8 mouse cellular contexts compared by ENCODE assay signal in the genomic region with DNA sequence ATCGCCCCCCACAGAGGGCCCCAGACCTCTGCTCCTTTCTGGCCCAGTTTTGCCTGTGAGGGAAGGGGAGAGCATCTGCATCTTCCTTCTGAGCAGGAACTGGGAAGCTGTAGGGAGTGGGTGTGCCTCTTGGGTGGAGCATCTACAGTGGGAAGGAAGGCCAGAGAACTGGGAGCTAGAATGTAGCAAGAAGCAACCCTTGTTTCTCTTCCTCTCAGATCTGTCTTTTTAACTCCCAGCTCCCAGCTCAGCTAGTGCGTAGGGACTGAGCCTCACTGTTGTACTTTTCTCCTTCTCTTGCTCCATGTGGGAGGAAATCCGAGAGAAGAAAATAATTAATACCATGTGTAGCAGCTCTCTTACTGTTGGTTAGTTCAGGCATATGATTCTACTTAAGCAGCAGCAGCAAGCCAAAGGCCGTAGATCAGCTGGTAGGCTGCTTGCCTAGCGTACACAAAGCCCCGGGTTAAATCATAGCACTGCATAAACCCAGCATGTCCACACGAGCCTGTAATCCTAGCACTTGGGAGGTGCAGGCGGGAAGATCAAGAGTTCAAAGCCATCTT. TPM values are rescaled to one million over a fixed set of nuclear protein-coding genes. Genes with fewer than 3 reads are reported as not detected.
A peak's percentile ranks its signal among the peaks of the same experiment; 100 is the strongest.
DNase-seq lines count a peak whose midpoint lies in the region; ATAC-seq and TF ChIP-seq lines count a peak whose summit lies in the region.

No protein-coding gene starts in this region.

- H3K36me3 ChIP-seq in embryonic facial prominence, embryonic 13.5 days, result peaks cover 3% of the 10 kb centered on the region
- H3K36me3 ChIP-seq in hindbrain, embryonic 14.5 days (replicated peaks; ENCODE audit: control insufficient read depth, insufficient read depth), result no peaks in the 10 kb centered on the region
- H3K36me3 ChIP-seq in midbrain, embryonic 13.5 days, result peaks cover 5% of the 10 kb centered on the region; the same call in 1 of the 2 replicates

- peak overlapping the region; percentile 76 for H3K27ac ChIP-seq in gastrocnemius, adult 2 months
- peak overlapping the region; percentile 98 for H3K27ac ChIP-seq in embryonic facial prominence, embryonic 13.5 days
- 0 out of 2 replicates have a peak overlapping the region, but pooled peaks have one; percentile 6 for H3K27ac ChIP-seq in hindbrain, embryonic 14.5 days
- peak overlapping the region; percentile 36; the same call in 1 of the 2 replicates for H3K27ac ChIP-seq in midbrain, embryonic 13.5 days

- WGBS in embryonic facial prominence, embryonic 13.5 days, result 9% methylated on average over 8 of the region's 8 CpGs
- 58% methylated on average over 8 of the region's 8 CpGs for WGBS in hindbrain, embryonic 14.5 days
- 60% methylated on average over 8 of the region's 8 CpGs for WGBS in midbrain, embryonic 13.5 days

- peak overlapping the region; percentile 62 for H3K9ac ChIP-seq in embryonic facial prominence, embryonic 13.5 days
- no peak overlapping the region for H3K9ac ChIP-seq in hindbrain, embryonic 14.5 days
- H3K9ac ChIP-seq in midbrain, embryonic 13.5 days (replicated peaks), result peak overlapping the region; percentile 12; the same call in 1 of the 2 replicates

- peak; percentile 45 for DNase-seq in gastrocnemius, adult 2 months
- no peak for DNase-seq in gastrocnemius, postnatal 10 days
- DNase-seq in hindbrain, embryonic 14.5 days (ENCODE audit: low spot score), result no peak
- DNase-seq in yolk sac, embryonic 10.5 days (ENCODE audit: low spot score), result no peak
- DNase-seq in right cerebral cortex, adult 2 months (ENCODE audit: low spot score in 2 of 2), result no peak

- TF ChIP-seq CTCF in gastrocnemius, adult 2 months (IDR thresholded peaks at IDR 0.05), result no peak

- peaks cover 89% of the 10 kb centered on the region for H3K4me1 ChIP-seq in embryonic facial prominence, embryonic 13.5 days
- H3K4me1 ChIP-seq in hindbrain, embryonic 14.5 days (replicated peaks; ENCODE audit: control insufficient read depth, insufficient read depth, low read length), result peaks cover 60% of the 10 kb centered on the region
- H3K4me1 ChIP-seq in midbrain, embryonic 13.5 days (replicated peaks), result peaks cover 75% of the 10 kb centered on the region

- peak overlapping the region; percentile 59 for H3K4me2 ChIP-seq in embryonic facial prominence, embryonic 13.5 days
- H3K4me2 ChIP-seq in hindbrain, embryonic 14.5 days (replicated peaks), result no peak overlapping the region
- H3K4me2 ChIP-seq in midbrain, embryonic 13.5 days (replicated peaks), result 0 out of 2 replicates have a peak overlapping the region, but pooled peaks have one; percentile 9

- no peaks in the 10 kb centered on the region for H3K27me3 ChIP-seq in embryonic facial prominence, embryonic 13.5 days
- no peaks in the 10 kb centered on the region for H3K27me3 ChIP-seq in hindbrain, embryonic 14.5 days (ENCODE audit: control insufficient read depth, insufficient read depth, low read length)
- no peaks in the 10 kb centered on the region for H3K27me3 ChIP-seq in midbrain, embryonic 13.5 days

- H3K4me3 ChIP-seq in gastrocnemius, adult 2 months, result peak overlapping the region; percentile 29
- peak overlapping the region; percentile 27 for H3K4me3 ChIP-seq in embryonic facial prominence, embryonic 13.5 days
- H3K4me3 ChIP-seq in hindbrain, embryonic 14.5 days (replicated peaks; ENCODE audit: low read length), result no peak overlapping the region
- H3K4me3 ChIP-seq in midbrain, embryonic 13.5 days (replicated peaks), result no peak overlapping the region

- peak; percentile 88 for ATAC-seq in embryonic facial prominence, embryonic 13.5 days (ENCODE audit: insufficient number of reproducible peaks, insufficient read depth, low FRiP score, low TSS enrichment, low read depth)
- ATAC-seq in hindbrain, embryonic 14.5 days (ENCODE audit: low FRiP score), result no peak
- no peak for ATAC-seq in midbrain, embryonic 13.5 days
- ATAC-seq in CD4-positive, CD25-positive, alpha-beta regulatory T cell, adult 4 months, result no peak

- H3K9me3 ChIP-seq in embryonic facial prominence, embryonic 13.5 days, result no peaks in the 10 kb centered on the region
- no peaks in the 10 kb centered on the region for H3K9me3 ChIP-seq in hindbrain, embryonic 14.5 days (ENCODE audit: control insufficient read depth, low read length)
- H3K9me3 ChIP-seq in midbrain, embryonic 13.5 days, result no peaks in the 10 kb centered on the region

- intact Hi-C loops in gastrocnemius, adult 2 months (cut with DNase I), result no loop called here

RNA-seq across cellular contexts. Expression of a gene that starts 7.8 kb away (rescaled TPM):
- 10 to 100 TPM; 16.5 to 28.2 TPM for total RNA-seq in gastrocnemius, adult 2 months (2021)
- total RNA-seq in gastrocnemius, postnatal 10 days (2021), result 100 to 1,000 TPM in 1 of 2 experiments, 10 to 100 TPM in 1; 96.7 to 113 TPM
- 793 and 938 TPM in 2 replicates for polyA plus RNA-seq in embryonic facial prominence, embryonic 13.5 days (2015; fragmentation: Nextera tagmentation; extraction: Ambion mirVana)
- polyA plus RNA-seq in hindbrain, embryonic 14.5 days (2014; fragmentation: Nextera tagmentation; extraction: Ambion mirVana), result 436 and 444 TPM in 2 replicates
- 703 and 728 TPM in 2 replicates for polyA plus RNA-seq in midbrain, embryonic 13.5 days (2015; fragmentation: Nextera tagmentation; extraction: Ambion mirVana)
- 1 to 10 TPM; 8.8 to 9.7 TPM for polyA plus RNA-seq in CD4-positive, CD25-positive, alpha-beta regulatory T cell, adult 4 months (2017; shearing (Covaris generic))

Comparison
In these comparisons a context has a peak if more than half of its experiments do, and no peak if none do; other contexts are left out.
1. H3K27ac ChIP-seq: peak in every context shown above with its lines; median percentile 98 in embryonic facial prominence, embryonic 13.5 days; 76 in gastrocnemius, adult 2 months; 36 in midbrain, embryonic 13.5 days; 6 in hindbrain, embryonic 14.5 days.
2. H3K4me3 ChIP-seq: peak in gastrocnemius, adult 2 months (single experiment) and embryonic facial prominence, embryonic 13.5 days (single experiment); none in hindbrain, embryonic 14.5 days (single experiment) and midbrain, embryonic 13.5 days (single experiment).
3. RNA of a gene that starts 7.8 kb away (polyA plus RNA-seq): 793 to 938 TPM in embryonic facial prominence, embryonic 13.5 days, 703 to 728 TPM in midbrain, embryonic 13.5 days and 436 to 444 TPM in hindbrain, embryonic 14.5 days; 8.8 to 9.7 TPM in CD4-positive, CD25-positive, alpha-beta regulatory T cell, adult 4 months; every median in the first group is over 10 times any median in the second.